Mouse (Mus musculus): ENCODE results near the gene Gpatch8. TPM values are rescaled to one million over a fixed set of nuclear protein-coding genes. Genes with fewer than 3 reads are reported as not detected.

Gpatch8 gene
- total and polyA plus RNA-seq, 3 experiments: 11.7 to 18.0 (median 14.8) TPM

DNA sequence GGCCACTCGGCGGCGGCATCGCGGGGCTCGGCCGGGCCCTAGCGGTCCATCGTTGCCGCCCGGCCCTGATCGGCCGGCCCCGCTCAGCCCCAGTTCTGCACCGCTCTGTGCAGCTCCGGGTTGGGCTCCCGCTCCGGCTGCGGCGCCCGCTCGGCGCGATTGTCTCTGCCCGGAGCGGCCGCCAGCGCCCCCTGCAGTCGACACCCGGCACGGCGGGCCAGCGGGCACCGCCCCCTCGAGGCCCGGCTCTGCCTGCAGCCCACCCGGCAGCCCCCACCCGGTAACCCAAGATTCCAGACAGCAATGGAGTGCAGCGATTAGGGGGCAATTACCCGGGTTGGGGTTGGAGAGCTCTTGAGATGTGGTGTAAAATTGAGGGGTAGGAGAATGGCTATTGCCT is 108.7 kb downstream of the Gpatch8 start, which contains the start of gene Fam171a2:
Gene Fam171a2 (minus strand): TSS at position 186 of the 400 bp plus-strand sequence.
- Histone ChIP-seq H3K36me3 (ENCODE audit: control insufficient read depth, insufficient read depth, low read length) (no peaks in the 10 kb centered on the region), H3K9ac (ENCODE audit: low read depth, low read length) (peak within 1 kb of the TSS; percentile 69), H3K27ac (peak within 1 kb of the TSS; percentile 79), H3K79me2 (replicated peaks; ENCODE audit: control insufficient read depth, insufficient read depth, low read length) (no peaks in the 10 kb centered on the region), H3K4me3 (peak within 1 kb of the TSS; percentile 64), H3K27me3 (ENCODE audit: control insufficient read depth, insufficient read depth, low read length) (no peaks in the 10 kb centered on the region), H3K4me1 (ENCODE audit: control insufficient read depth, insufficient read depth, low read length) (peaks cover 6% of the 10 kb centered on the region)
- TF ChIP-seq EP300 (IDR thresholded peaks at IDR 0.05; ENCODE audit: insufficient read depth, low read depth, low read length) (no peak), POLR2A (IDR thresholded peaks at IDR 0.05; ENCODE audit: insufficient read depth, low read depth, low read length) (no peak), CTCF (IDR thresholded peaks at IDR 0.05) (peak; percentile 87)
- DNase-seq: peak; percentile 81 to 92
- intact Hi-C loops (cut with DNase I): no loop called here
- 2% methylated on average over 40 of the region's 40 CpGs for WGBS

DNA sequence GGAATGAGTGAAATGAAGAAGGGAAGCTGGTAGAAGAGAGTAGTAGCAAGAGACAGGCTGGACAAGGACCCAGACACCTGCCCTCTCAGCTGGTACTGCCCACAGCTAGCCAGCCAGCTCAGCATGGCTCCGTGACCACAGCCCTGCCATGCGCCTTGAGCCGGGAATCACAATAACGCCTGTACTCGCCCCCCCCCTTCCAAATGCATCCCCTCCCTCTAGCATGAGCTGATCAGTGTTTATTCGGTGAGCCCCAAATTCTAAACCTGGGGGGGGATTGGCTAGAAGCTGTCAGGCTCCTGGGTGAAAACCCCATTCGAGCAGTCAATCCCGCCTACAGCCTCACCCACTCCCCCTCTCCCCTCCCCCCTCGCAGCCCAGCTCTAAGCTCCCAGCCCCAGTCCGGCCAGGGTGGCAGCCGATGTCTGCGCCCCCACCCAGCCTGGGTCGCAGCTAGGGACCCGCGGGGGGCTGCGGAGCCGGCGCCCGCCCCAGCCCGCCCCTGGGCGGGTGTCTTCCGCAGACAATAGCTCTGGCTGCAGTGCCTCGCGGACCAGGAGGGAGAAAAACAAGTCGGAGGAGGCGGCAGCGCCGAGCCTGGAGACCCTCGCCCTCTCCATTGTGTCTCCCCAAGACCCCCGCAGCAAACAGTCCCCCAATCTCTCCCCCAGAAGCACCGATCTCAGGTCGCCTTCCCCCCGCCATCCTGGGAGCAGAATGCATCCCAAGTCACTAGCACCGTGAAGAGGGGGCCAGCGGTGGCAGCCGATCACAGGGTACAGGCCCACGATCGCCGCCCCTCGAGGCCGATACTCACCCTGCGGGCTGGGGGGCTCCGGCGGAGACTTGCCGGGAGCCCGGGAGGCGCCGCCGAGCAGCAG is 109.4 kb downstream of the Gpatch8 start:
- DNase-seq: peak; percentile 36 to 66
- H3K4me1 ChIP-seq (ENCODE audit: control insufficient read depth, insufficient read depth, low read length): peaks cover 6% of the 10 kb centered on the region
- intact Hi-C loops (cut with DNase I): no loop called here
- TF ChIP-seq POLR2A (IDR thresholded peaks at IDR 0.05; ENCODE audit: insufficient read depth, low read depth, low read length) (no peak), EP300 (IDR thresholded peaks at IDR 0.05; ENCODE audit: insufficient read depth, low read depth, low read length) (no peak), CTCF (IDR thresholded peaks at IDR 0.05) (no peak)
- H3K36me3 ChIP-seq (ENCODE audit: control insufficient read depth, insufficient read depth, low read length): no peaks in the 10 kb centered on the region
- H3K4me3 ChIP-seq: peak overlapping the region; percentile 64
- no peaks in the 10 kb centered on the region for H3K27me3 ChIP-seq (ENCODE audit: control insufficient read depth, insufficient read depth, low read length)
- peak overlapping the region; percentile 69 for H3K9ac ChIP-seq (ENCODE audit: low read depth, low read length)
- H3K79me2 ChIP-seq (replicated peaks; ENCODE audit: control insufficient read depth, insufficient read depth, low read length): no peaks in the 10 kb centered on the region
- WGBS: under 1% methylated on average over 49 of the region's 49 CpGs
- H3K27ac ChIP-seq: peak overlapping the region; percentile 79

DNA sequence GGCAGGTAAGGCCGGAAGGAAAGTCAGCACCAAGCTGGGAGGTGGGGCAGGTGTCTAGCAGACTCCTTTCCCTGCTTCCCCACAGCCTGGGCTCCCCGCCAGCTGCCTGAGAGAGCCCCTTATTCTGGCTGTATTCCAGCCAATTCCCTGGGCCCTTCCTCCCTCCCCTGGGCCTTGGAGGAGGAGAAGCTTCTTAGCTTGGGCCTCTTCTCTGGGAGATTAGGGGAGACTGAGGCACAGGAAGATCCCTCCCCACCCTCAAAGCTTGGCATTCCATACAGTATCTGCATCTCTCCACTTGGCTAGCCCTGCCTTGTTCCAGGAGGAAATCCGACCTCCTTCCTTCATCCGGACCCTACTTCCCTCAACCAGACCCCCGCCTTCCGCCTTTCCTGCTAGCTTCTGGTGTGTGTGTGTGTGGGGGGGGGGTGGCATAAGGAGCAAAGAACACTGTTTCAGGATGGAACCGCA is 110.3 kb downstream of the Gpatch8 start:
- DNase-seq: peak; percentile 48 to 55
- H3K79me2 ChIP-seq (replicated peaks; ENCODE audit: control insufficient read depth, insufficient read depth, low read length): no peaks in the 10 kb centered on the region
- 22% methylated on average over 7 of the region's 7 CpGs for WGBS
- peak overlapping the region; percentile 66 for H3K27ac ChIP-seq
- no peaks in the 10 kb centered on the region for H3K36me3 ChIP-seq (ENCODE audit: control insufficient read depth, insufficient read depth, low read length)
- intact Hi-C loops (cut with DNase I): no loop called here
- no peaks in the 10 kb centered on the region for H3K27me3 ChIP-seq (ENCODE audit: control insufficient read depth, insufficient read depth, low read length)
- TF ChIP-seq CTCF (IDR thresholded peaks at IDR 0.05) (no peak), POLR2A (IDR thresholded peaks at IDR 0.05; ENCODE audit: insufficient read depth, low read depth, low read length) (no peak), EP300 (IDR thresholded peaks at IDR 0.05; ENCODE audit: insufficient read depth, low read depth, low read length) (no peak)
- H3K4me3 ChIP-seq: peak overlapping the region; percentile 5; the same call in 1 of the 2 replicates
- H3K9ac ChIP-seq (ENCODE audit: low read depth, low read length): peak overlapping the region; percentile 69; the same call in 1 of the 2 replicates
- peaks cover 6% of the 10 kb centered on the region for H3K4me1 ChIP-seq (ENCODE audit: control insufficient read depth, insufficient read depth, low read length)

DNA sequence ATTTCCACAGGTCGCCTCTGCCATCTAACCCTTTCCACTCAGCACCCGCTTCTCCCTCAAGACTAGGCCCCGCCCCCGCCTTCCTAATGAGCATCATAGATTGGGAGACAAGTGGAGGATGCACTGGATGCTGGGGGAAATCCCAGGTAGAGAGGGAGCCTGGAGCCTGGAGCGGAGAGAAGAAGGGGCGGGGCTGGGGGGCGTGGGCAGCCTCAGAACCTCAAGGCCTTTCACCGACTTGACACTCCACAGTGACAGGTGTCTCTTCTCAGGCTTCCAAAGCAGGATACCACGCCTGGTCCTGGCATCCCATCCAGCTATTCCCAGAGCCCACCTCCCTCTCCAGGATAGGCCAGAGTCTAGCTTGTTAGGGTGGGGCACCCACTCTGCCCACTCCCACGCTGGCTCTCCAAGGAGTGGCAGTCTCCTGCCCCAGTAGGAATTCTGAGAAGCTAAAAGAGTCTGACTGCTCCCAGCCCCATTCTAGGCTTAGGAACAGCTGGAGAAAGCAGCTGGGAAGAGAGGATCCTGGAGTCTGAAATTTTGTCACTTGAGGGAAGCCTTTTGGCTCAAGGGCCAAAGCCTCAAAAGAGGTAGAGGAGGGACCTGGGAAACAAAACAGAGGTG is 110.8 kb downstream of the Gpatch8 start:
- Histone ChIP-seq H3K36me3 (ENCODE audit: control insufficient read depth, insufficient read depth, low read length) (no peaks in the 10 kb centered on the region), H3K27ac (peak overlapping the region; percentile 66), H3K9ac (ENCODE audit: low read depth, low read length) (no peak overlapping the region), H3K27me3 (ENCODE audit: control insufficient read depth, insufficient read depth, low read length) (no peaks in the 10 kb centered on the region), H3K4me3 (no peak overlapping the region), H3K79me2 (replicated peaks; ENCODE audit: control insufficient read depth, insufficient read depth, low read length) (no peaks in the 10 kb centered on the region), H3K4me1 (ENCODE audit: control insufficient read depth, insufficient read depth, low read length) (peaks cover 6% of the 10 kb centered on the region)
- TF ChIP-seq CTCF (IDR thresholded peaks at IDR 0.05) (no peak), POLR2A (IDR thresholded peaks at IDR 0.05; ENCODE audit: insufficient read depth, low read depth, low read length) (no peak), EP300 (IDR thresholded peaks at IDR 0.05; ENCODE audit: insufficient read depth, low read depth, low read length) (no peak)
- 26% methylated on average over 10 of the region's 10 CpGs for WGBS
- peak; percentile 51 to 68 for DNase-seq
- intact Hi-C loops (cut with DNase I): no loop called here

- no peaks in the 10 kb centered on the region for H3K27me3 ChIP-seq (ENCODE audit: control insufficient read depth, insufficient read depth, low read length)
- H3K36me3 ChIP-seq (ENCODE audit: control insufficient read depth, insufficient read depth, low read length): no peaks in the 10 kb centered on the region
- H3K27ac ChIP-seq: no peak overlapping the region
- 32% methylated on average over 6 of the region's 6 CpGs for whole genome bisulfite sequencing
- H3K4me1 ChIP-seq (ENCODE audit: control insufficient read depth, insufficient read depth, low read length): peaks cover 6% of the 10 kb centered on the region
- H3K9ac ChIP-seq (ENCODE audit: low read depth, low read length): no peak overlapping the region
- intact Hi-C loops (cut with DNase I): no loop called here
- no peak overlapping the region for H3K4me3 ChIP-seq
- DNase-seq: peak in 1 of 2 experiments; percentile 16
- no peaks in the 10 kb centered on the region for H3K79me2 ChIP-seq (replicated peaks; ENCODE audit: control insufficient read depth, insufficient read depth, low read length)
- no peak for TF ChIP-seq EP300 (IDR thresholded peaks at IDR 0.05; ENCODE audit: insufficient read depth, low read depth, low read length)
- TF ChIP-seq POLR2A (IDR thresholded peaks at IDR 0.05; ENCODE audit: insufficient read depth, low read depth, low read length): no peak
- no peak for TF ChIP-seq CTCF (IDR thresholded peaks at IDR 0.05)
Measured at GRCm38 (mm10) chr11:102444781-102445180, 111.4 kb downstream of the Gpatch8 start.
